Mouse (Mus musculus): Measurements from ENCODE around the gene Mms22l. TPM values are rescaled to one million over a fixed set of nuclear protein-coding genes. Genes with fewer than 3 reads are reported as not detected.
"Not testable (repeated sequence)": the region's sequence is repeated elsewhere in the genome, so short reads cannot be mapped to it uniquely, and the experiment has no call there.

Mms22l gene
- polyA plus RNA-seq, 1 experiment: 10.7 TPM

DNA sequence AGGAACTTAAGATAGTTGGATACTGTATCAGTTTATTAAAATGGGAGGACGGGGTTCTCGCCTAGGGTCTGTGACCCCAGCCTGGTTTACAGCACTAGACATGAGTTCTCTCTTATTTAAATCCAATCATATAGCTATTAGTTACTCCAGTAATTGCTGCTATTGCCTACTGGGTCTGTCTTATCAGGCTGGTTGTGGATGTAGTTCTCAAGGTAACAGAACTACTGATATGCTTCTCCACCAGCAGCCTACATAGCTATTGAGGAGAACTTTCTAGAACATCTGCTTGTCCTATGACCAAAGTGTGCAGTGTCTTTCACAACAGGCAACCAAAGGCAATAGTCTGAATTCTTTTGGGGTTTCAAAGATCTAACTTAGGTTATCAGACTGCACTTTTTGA is 113.3 kb downstream of the Mms22l start:
- H3K27ac ChIP-seq (ENCODE audit: insufficient read depth, low read depth, low read length): no peak overlapping the region
- no peak overlapping the region for H3K4me3 ChIP-seq (ENCODE audit: insufficient read depth, low read length)
- no peaks in the 10 kb centered on the region for H3K4me1 ChIP-seq (ENCODE audit: control insufficient read depth, insufficient read depth, low read length)
- TF ChIP-seq CTCF (IDR thresholded peaks at IDR 0.05; ENCODE audit: low read depth, low read length) (no peak), POLR2A (IDR thresholded peaks at IDR 0.05; ENCODE audit: borderline replicate concordance, low read depth, low read length) (no peak)

DNA sequence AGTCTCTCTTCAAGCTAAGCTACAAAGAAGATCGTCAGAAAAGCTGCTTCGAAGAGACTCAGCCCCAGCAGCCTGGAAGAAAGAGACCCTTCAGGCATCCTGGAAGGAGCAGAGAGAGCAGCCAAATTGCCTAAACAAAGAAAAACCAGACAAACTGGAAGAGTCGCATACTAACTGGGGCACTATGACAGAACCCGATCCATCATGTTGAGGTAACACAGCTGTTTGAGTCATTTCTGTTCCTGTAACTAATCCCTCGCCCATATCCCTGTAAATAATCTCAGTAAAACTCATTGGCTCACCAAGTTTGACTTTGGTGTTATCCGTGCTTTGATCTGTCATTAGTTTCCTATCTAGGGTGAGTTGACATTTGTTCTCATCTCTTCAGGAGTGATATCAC is 123.8 kb downstream of the Mms22l start:
- Histone ChIP-seq H3K27ac (ENCODE audit: insufficient read depth, low read depth, low read length) (no peak overlapping the region), H3K4me1 (ENCODE audit: control insufficient read depth, insufficient read depth, low read length) (peaks cover 3% of the 10 kb centered on the region), H3K4me3 (ENCODE audit: insufficient read depth, low read length) (no peak overlapping the region)
- TF ChIP-seq CTCF (IDR thresholded peaks at IDR 0.05; ENCODE audit: low read depth, low read length): no peak
- TF ChIP-seq POLR2A (IDR thresholded peaks at IDR 0.05; ENCODE audit: borderline replicate concordance, low read depth, low read length): no peak

DNA sequence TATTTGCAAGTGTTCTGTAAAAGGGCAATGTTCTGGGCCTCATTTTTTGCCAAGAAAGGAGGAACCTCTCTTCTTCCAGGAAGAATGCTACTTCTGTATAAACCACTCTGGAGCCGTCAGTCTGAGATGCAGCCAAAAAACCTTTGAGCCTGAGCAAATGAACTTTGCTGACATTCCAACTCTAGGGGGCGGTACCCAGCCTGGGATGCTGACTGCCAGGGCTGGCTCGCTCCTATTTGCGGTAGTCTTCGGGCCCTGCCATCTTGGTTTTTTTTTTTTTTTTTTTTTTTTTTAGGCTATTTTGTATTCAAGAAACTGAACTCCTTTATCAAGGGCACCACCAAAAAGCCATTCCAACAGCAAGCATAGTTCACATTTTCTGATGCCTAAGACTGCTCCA is 124.2 kb downstream of the Mms22l start:
- H3K4me1 ChIP-seq (ENCODE audit: control insufficient read depth, insufficient read depth, low read length): peaks cover 3% of the 10 kb centered on the region
- H3K27ac ChIP-seq (ENCODE audit: insufficient read depth, low read depth, low read length): no peak overlapping the region
- TF ChIP-seq POLR2A (IDR thresholded peaks at IDR 0.05; ENCODE audit: borderline replicate concordance, low read depth, low read length): no peak
- no peak for TF ChIP-seq CTCF (IDR thresholded peaks at IDR 0.05; ENCODE audit: low read depth, low read length)
- no peak overlapping the region for H3K4me3 ChIP-seq (ENCODE audit: insufficient read depth, low read length)

DNA sequence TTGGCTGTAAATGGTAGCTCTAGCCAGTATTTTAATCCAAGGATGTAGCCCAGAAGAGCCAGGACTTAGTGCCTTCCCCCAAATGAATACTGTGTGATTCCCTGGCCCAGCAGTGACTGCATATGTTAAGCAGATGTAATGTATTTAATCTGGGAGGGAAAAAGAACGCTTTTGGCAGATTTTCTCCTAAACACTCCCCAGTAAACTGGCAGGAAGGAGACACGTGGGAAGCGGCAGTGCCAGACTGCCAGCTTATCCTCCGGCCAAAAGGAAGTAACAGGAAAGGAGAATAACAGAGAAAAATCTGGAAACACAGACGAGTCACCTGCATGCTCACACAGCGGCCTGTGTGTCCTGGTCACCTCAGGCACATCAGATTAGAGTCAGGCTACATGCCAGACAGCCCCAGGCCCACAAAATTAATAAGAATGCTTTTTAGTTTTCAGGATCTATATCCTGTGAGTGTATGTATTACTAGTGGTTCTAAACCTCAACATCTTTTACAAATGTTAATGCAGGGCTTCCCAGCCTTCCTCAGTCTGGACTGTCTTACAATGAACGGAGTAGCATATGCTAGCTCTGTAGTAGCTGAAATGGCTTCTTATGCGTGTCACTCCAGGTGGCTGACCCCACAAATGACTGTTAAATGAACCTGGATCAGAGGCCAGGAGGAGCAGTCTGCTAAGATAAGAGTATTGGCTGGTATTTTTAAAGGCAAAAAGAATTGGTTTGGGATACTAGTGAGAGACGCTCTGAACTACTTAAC is 125.4 kb downstream of the Mms22l start:
- no peak for TF ChIP-seq CTCF (IDR thresholded peaks at IDR 0.05; ENCODE audit: low read depth, low read length)
- no peak overlapping the region for H3K4me3 ChIP-seq (ENCODE audit: insufficient read depth, low read length)
- H3K27ac ChIP-seq (ENCODE audit: insufficient read depth, low read depth, low read length): no peak overlapping the region
- peaks cover 3% of the 10 kb centered on the region for H3K4me1 ChIP-seq (ENCODE audit: control insufficient read depth, insufficient read depth, low read length)

DNA sequence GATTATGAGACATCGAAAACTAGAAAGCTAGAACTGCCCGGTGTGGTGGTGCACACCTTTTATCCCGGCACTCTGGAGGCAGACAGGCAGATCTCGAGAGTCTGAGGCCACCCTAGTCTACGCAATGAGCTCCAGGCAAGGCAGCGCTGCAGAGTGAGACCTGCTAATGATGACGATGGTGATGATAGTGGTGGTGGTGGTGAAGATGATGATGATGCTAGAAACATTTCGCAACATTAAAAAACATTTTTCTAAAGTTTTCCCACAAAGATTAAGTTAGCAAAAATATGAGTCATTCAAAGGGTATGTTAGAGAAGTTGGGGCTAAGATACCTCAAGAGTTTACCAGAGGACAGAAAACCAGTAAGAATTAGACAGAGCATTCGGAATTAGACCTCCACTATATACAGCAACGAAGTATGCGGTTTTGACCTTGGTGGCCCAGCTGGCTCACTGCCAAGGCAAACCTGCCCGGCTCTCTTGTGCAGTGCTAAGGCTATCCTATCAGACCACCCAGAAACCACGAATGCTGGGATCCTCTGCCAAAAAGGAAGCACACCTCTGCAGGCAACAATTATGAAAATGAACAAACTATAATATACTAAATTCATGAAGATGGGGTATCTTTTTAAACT is 129.8 kb downstream of the Mms22l start:
- no peak overlapping the region for H3K27ac ChIP-seq (ENCODE audit: insufficient read depth, low read depth, low read length)
- H3K4me3 ChIP-seq (ENCODE audit: insufficient read depth, low read length): no peak overlapping the region
- no peaks in the 10 kb centered on the region for H3K4me1 ChIP-seq (ENCODE audit: control insufficient read depth, insufficient read depth, low read length)
- TF ChIP-seq POLR2A (IDR thresholded peaks at IDR 0.05; ENCODE audit: borderline replicate concordance, low read depth, low read length) (no peak), CTCF (IDR thresholded peaks at IDR 0.05; ENCODE audit: low read depth, low read length) (no peak)

DNA sequence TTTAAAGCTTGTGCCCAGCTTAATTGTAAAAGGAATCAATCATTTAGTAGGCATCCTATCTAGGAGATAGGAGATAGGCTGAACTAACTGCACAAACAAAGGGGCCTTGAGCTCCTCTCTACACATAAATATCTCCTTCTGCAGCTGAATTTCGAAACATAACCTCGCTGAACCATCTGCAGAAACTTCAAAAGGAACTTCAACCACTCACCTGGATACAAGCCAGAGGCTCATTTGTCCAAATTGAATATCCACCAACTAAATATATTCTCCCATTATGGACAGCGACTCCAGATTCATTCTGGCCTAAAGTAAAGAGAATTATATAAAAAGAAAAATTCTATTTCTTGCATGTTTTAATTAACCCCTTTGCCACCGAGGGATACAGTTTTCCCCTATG is 130.4 kb downstream of the Mms22l start:
- Histone ChIP-seq H3K4me1 (ENCODE audit: control insufficient read depth, insufficient read depth, low read length) (no peaks in the 10 kb centered on the region), H3K27ac (ENCODE audit: insufficient read depth, low read depth, low read length) (no peak overlapping the region), H3K4me3 (ENCODE audit: insufficient read depth, low read length) (no peak overlapping the region)
- no peak for TF ChIP-seq CTCF (IDR thresholded peaks at IDR 0.05; ENCODE audit: low read depth, low read length)
- no peak for TF ChIP-seq POLR2A (IDR thresholded peaks at IDR 0.05; ENCODE audit: borderline replicate concordance, low read depth, low read length)

DNA sequence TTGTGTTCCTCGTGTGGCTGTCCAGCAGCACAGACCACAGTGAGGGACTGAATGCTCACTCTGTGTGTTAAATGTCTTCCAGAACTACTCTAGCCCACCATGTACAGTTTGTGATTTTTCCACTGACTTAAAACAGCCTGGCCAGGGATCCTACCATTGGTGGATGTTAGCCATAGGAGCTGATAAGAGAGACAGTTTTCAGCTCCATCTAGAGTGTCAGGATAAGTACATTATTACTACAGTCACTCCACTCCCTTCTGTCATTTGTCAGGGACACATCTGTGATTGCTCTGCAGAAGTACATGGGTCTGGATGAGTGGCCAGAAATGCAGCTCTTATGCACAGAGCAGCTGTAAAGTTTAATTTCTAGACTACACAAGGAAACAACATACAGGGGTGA is 131.6 kb downstream of the Mms22l start:
- H3K4me1 ChIP-seq (ENCODE audit: control insufficient read depth, insufficient read depth, low read length): no peaks in the 10 kb centered on the region
- H3K27ac ChIP-seq (ENCODE audit: insufficient read depth, low read depth, low read length): no peak overlapping the region
- no peak overlapping the region for H3K4me3 ChIP-seq (ENCODE audit: insufficient read depth, low read length)
- TF ChIP-seq POLR2A (IDR thresholded peaks at IDR 0.05; ENCODE audit: borderline replicate concordance, low read depth, low read length): no peak
- no peak for TF ChIP-seq CTCF (IDR thresholded peaks at IDR 0.05; ENCODE audit: low read depth, low read length)

DNA sequence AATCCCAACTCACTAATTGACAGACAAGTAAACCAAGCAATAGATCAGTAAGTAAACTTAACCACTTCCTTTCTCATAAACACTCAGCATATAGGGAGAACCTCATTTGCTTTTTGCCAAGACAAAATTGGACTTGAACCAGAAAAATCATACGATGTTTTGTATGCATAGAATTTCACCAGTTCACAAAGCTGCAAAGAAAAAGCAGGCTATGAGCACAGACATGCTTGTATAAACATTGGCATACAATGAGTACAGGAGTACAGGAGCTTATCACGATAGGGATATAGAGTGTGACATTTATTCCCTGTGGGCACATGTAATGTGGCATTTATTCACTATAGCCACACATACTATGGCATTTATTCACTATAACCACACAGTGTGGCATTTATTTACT is 134.2 kb downstream of the Mms22l start:
- Histone ChIP-seq H3K4me1 (ENCODE audit: control insufficient read depth, insufficient read depth, low read length) (no peaks in the 10 kb centered on the region), H3K4me3 (ENCODE audit: insufficient read depth, low read length) (no peak overlapping the region), H3K27ac (ENCODE audit: insufficient read depth, low read depth, low read length) (no peak overlapping the region)
- TF ChIP-seq CTCF (IDR thresholded peaks at IDR 0.05; ENCODE audit: low read depth, low read length) (no peak), POLR2A (IDR thresholded peaks at IDR 0.05; ENCODE audit: borderline replicate concordance, low read depth, low read length) (no peak)

DNA sequence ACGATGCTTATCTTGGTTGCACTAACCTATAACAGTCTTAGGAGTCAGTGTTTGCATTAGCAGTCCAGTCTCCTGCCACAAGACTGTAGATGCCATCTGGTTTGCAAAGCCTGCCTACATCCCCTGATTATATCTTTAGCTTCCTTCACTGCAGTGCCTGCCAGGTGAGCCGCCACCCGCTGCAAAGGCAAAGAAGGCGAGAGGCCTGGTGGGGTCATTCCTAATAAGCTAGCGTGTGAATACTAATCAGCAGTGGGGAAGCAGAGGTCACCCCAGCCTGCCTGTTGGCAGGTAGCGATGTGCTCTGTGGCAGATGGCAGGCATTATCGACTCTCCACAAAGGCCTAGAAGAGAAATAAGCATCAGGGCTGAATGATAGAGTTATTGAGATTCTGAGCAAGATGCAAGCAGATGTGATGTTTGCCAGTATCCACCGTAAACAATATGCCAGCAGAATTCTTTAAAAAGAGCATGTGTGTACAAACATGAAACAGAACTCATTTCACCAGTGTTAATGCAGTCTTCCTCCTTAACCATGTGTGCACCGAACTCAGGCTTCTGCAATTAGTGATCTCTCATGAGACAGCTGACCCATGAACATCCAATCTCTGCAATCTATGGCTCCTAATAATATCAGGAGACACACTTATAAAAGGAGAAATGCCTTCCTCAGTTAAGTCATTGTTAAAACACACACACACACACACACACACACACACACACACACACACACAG is 135.1 kb downstream of the Mms22l start:
- H3K4me1 ChIP-seq (ENCODE audit: control insufficient read depth, insufficient read depth, low read length): no peaks in the 10 kb centered on the region
- H3K4me3 ChIP-seq (ENCODE audit: insufficient read depth, low read length): no peak overlapping the region
- TF ChIP-seq POLR2A (IDR thresholded peaks at IDR 0.05; ENCODE audit: borderline replicate concordance, low read depth, low read length) (no peak), CTCF (IDR thresholded peaks at IDR 0.05; ENCODE audit: low read depth, low read length) (no peak)
- H3K27ac ChIP-seq (ENCODE audit: insufficient read depth, low read depth, low read length): no peak overlapping the region

DNA sequence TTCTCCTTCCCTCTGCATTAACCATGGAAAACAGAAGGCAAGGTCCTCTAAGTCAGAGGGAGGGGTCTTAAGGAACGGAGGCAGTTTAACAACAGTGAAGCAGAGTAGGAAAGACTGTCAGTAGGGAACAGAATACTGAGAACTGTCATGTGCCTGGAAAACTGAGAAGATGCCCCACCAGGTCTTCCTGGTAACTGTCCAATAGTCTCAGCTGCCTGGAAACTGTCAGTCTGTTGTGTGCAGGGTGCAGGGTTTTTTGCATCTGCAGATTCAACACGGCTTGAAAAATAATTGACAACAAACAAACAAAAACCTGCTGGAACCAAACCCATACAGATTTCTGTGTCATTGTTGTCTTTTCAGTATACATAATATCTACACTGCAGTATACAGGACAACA is 146.1 kb downstream of the Mms22l start:
- Histone ChIP-seq H3K4me1 (ENCODE audit: control insufficient read depth, insufficient read depth, low read length) (no peaks in the 10 kb centered on the region), H3K4me3 (ENCODE audit: insufficient read depth, low read length) (no peak overlapping the region), H3K27ac (ENCODE audit: insufficient read depth, low read depth, low read length) (no peak overlapping the region)
- TF ChIP-seq CTCF (IDR thresholded peaks at IDR 0.05; ENCODE audit: low read depth, low read length) (no peak), POLR2A (IDR thresholded peaks at IDR 0.05; ENCODE audit: borderline replicate concordance, low read depth, low read length) (no peak)

DNA sequence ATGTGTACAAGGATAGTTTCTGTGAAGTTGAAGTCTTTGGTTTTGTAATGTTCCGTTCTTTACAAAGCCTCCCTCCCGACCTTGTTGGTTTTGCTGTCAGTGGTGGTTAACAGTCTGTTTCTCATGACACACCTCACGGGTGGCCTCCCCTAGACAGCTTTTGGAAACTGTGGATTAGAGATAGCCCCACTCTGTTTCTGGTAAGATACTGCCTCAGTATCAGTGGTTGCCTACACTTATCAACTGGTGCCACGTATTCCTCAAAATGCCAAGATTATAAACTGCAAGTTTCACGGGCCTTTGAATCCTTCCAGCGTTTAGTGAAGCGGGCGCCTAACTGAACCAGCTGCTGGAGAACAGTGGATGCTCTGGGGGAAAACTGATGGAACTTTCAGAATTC is 148.5 kb downstream of the Mms22l start:
- H3K4me3 ChIP-seq (ENCODE audit: insufficient read depth, low read length); H3K4me1 ChIP-seq (ENCODE audit: control insufficient read depth, insufficient read depth, low read length); H3K27ac ChIP-seq (ENCODE audit: insufficient read depth, low read depth, low read length): not testable (repeated sequence)

Measured in bone marrow macrophage, adult 2 months (primary cell).